Mouse (Mus musculus) megakaryocyte-erythroid progenitor cell, adult 5-6 weeks (primary cell): Measurements from ENCODE around the gene Arhgap1. TPM values are rescaled to one million over a fixed set of nuclear protein-coding genes. Genes with fewer than 3 reads are reported as not detected.
A peak's percentile ranks its signal among the peaks of the same experiment; 100 is the strongest.

Experiments
- ATAC-seq: replicated peaks from 2 replicates; pipeline ENCODE4 v1.8.0; 2016; ENCODE audit warnings: mild to moderate bottlenecking, inconsistent platforms; ENCODE audit not compliant: severe bottlenecking, poor library complexity, low FRiP score, low TSS enrichment
- total RNA-seq, 2 experiments: library from RNA; stranded (forward) in 1 of 2; stranded (reverse) in 1 of 2; fragments of 200-1000, 215-1000 nt in 1 of 2; fragments of >200 nt in 1 of 2; fragmentation: Nextera tagmentation in 1 of 2; gene quantifications; 2 replicates each; pipeline ENCODE4 v1.2.3; 2014 to 2017

The Arhgap1 gene
- total RNA-seq, 2 experiments from 2014 or later, result 38.7 to 48.6 TPM

DNA sequence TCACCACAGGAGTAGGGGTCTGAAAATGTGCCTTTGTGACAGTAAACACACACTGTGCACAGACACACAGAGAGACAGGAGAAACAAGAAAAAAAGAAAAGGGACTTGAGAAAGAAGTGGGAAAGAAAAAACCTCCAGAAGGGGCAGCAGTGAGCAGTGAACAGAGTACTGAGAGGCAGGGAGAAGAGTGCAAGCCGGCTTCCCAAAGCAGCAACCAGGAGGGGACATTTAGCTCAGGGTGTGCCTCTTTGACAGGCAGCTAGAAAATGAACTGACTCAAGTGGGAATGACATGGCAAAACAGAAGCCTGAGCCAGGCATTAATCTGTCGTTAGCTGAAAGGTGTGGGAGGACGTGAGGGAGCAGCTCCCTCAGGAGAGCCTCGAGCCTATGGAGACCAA, 33.2 kb downstream of the Arhgap1 start:
- peak; percentile 79 for ATAC-seq

DNA sequence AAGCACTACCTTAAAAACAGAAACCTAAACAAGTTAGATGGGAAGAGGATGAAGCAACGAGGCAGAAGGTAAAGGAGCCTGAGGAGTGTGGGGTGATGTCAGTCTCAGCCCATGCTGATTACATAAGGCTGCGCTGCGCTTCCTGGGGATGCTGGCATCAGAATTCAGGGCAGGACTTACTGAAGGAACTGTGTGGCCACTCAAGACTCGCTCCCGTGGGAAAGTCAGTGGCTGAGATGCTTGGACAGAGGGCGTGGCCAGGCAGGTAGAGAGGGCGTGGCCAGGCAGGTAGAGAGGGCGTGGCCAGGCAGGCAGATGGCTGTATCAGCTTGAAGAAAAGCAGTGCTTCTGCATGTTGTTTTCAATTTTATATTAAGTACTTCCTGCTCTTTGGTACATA, 34.3 kb downstream of the Arhgap1 start:
- ATAC-seq, result no peak

DNA sequence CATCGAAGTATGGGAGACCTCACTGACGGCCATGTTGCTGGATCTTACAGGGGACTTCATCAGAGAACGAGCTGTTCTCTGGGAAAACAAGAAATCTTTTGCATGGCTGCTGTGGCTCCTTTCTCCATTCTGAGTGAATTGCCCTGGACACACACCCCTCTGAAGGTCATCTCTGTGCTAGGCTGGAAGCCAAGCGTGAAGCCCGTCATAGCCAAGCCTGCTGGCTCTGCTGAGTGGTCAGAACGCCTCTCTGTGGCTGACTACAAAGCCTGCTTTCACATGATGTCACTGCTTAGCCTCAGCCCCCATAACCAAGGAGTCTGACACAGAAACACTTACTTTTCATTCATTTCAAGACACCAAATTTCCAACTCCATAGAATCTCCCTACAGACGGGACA, 39.8 kb downstream of the Arhgap1 start:
- ATAC-seq, result no peak

DNA sequence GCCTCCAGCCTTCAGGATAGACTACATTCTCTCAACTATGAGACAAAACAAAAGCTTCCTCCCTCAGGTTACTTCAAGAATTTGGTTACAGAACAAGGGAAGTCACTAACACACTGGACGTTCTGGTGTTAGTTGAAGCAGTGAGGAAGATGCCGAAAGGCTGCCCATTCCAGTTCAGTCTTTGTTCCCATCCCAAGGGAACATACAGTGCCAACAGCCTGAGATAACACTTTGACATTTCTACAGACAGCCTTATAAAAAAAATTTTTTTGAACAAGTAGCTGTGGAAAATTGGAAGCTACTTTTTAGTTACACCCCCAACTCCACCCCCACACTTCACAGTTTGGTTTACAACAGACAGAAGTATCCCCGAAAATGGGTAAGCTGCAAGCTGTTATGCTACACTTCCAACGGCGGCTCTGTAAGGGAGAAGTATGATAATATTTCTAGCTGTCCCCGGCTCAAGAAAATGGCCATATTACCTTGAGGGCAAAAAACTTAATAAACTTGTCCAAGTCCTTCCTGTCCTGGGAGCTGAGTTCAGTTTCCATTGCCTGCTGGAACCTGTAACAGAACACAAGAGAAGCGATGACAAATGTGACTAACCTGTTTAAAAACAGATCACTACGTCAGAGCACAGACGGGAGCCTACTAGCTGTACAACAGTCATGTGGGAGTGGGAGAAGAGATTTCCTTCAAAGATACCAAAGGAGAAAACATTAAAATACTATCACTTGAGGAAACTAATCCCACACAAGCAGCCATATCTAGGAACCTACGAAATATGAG, 46.0 kb downstream of the Arhgap1 start:
- no peak for ATAC-seq

DNA sequence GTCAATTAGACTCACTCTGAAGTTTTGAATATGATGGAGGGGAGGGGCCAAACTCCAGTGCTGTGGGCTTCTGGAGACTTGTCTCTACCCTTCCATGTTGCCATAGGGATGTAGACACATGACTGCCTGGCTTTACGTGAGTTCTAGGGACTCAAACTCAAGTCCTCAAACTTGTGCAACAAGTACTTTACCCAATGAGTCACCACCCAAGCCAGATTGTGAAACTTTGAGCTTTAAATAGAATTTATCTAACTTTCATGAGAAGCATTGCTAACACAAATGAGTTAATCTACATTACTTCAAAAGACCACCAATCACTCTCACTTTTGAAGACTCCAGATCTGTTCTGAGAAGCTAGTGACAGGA, 46.5 kb downstream of the Arhgap1 start:
- no peak for ATAC-seq

DNA sequence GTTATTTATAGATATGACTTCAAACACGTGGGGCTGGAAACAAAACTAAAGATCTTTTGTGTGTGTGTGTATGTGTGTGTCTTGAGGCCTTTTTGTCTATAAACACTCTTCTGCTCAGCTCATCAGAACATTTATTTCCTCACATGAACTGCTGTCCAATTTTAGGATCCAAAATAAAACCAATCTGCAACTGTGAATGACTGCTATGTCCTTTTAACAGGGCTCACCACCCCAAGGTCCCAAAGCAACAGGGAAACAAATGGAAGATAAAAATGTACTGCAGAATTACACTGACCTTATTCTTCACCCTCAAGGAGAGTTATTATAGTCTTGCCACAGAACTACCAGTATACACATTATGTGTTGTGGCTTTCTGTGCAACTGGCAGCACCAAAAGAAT, 49.6 kb downstream of the Arhgap1 start:
- no peak for ATAC-seq

DNA sequence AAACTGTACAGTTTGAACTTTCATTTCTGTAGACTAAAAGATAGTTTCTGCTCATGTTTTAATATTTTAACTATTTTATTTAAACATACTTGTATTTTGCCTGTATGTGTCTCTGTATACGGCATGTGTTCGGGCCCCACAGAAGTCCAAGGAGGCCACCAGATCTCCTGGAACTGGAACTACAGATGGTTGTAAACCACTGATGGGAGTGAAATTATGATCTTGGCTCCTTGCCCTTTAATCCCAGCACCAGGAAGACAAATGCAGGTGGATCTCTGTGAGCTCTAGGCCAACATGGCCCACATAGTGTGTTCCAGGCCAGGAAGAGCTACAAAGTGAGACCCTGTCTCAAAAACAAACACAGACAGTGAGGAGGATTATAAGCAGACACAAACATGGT, 51.7 kb downstream of the Arhgap1 start:
- ATAC-seq, result no peak

DNA sequence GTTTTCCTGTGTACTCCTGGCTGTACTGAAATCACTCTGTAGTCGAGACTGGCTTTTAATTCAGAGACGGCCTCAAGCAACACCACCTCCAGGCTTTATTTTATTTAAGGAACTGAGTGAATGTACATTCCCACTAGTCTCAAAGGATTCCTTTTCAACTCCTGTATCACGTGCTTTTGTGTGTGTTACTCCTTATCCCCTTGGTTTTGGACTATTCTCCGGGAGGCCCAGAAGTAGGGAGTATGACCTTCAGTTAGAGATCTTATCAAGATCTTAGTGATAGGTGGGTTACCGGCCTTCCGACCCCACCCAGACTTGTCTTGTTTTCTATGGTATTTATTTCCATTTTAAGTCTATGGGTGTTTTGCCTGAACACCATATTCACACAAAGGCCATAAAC, 56.1 kb downstream of the Arhgap1 start:
- ATAC-seq, result no peak

DNA sequence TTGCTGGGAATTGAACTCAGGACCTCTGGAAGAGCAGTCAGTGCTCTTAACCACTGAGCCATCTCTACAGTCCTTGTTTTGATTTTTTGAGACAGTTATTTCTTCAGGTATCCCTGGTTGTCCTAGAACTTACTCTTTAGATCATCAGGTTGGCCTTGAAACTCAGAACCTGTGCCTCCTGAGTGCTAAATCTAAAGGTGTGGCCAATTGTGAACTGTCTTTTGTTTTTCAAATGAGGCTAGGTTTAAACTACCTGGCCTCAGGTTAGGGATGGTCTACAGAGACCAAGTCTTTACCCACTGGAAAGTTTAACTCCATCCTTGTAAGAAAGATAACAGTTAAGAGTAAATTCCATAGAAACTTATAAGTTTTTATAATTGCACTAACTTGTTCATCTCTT, 56.8 kb downstream of the Arhgap1 start:
- no peak for ATAC-seq

DNA sequence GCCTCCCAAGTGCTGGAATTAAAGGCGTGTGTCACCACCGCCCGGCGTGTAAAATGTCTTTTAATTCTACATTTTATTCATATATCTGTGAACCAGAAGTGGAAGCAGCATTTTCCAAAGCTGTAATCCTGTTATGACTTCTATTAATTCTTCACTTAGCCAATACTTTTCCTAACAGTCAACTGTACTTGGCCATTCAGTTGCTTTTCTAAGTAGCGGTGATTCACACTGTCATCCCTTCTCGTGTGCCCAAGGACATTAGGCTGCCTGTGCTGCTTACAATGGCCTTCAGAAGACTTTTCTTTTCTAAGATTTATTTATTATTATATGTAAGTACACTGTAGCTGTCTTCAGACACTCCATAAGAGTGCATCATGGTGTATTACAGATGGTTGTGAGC, 58.7 kb downstream of the Arhgap1 start:
- no peak for ATAC-seq

DNA sequence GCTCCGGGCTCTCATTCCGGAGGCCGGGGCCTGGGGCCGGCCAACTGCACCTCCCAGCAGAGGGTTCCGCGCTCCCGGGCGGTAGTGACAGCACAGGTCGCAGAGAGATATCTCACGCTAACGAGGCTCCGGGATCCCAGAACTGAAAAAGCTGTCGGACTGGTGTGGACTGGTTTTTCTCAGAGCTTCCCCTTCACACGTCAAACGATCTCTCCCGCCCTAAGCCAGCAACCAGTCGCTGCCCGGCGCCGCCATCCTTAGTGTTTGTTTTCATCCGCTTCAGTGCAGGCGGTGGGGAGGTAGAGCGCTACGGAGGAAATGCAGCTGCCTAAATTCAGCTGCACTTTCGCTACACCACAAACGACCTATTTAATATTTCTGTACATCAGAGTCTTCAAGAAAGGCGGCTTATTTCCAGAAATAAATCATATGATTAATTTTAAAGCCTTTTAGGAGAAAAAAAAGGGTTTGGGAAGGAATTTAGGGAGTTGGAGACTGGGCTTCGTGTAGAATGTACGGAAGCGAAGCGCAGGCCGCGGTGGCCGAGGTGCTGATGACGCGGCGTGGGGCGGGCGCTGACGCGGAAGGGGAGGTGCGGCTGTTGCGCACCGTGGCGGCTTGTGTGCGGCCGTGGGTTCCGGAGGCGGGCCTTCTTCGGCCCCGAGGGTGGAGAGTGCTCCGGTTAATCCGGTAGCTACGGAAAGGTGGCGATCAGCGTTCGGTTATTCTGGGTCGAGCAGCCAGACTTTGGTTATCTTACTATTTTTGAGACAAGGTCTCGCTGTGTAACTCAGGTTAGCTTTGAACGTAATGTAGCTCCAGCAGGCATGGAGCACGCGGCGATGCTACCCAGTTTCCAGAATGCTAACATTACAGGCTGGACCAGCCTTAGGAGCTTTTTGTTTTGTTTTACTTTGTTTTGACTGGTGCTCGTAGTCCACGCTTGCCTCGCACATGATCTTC, 60.9 kb downstream of the Arhgap1 start, which contains the start of the genes Atg13 and Harbi1:
TSS of gene Atg13 (minus strand) at position 305 of the 963 bp plus-strand sequence.
TSS of gene Harbi1 (plus strand) at position 581 of the 963 bp plus-strand sequence.
- ATAC-seq, result peak; percentile 98

DNA sequence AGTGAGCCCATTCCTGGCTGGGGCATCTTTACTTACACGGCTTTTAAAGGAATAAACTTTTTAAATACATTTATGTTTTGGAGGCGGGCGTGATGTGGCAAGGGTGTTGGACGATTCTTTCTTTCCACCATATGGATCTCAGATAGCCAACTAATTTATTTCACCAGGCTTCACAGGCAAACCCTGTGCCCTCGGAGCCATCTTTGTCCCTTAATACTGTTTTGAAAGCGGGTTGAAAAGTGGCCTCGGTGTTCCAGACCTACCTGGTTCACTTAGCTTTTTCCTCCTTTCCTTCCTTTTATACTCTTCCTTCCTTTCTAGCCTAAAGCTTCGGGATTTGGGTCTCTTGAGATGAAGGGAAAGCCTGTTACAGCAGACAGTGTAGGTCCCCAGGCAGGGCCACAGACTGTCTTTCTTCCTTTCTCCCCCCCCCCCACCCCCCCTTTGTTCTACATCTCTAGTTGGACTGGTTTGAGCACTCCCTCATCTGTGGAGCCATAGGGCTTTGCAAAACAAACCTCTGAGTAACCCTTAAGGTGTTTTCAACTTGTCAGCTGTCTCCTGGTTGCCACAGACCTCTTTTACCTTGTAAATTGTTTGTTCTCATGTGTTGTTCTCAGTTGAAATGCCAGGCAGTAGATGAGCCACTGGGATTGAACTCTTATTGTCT, 61.7 kb downstream of the Arhgap1 start:
- ATAC-seq, result no peak

DNA sequence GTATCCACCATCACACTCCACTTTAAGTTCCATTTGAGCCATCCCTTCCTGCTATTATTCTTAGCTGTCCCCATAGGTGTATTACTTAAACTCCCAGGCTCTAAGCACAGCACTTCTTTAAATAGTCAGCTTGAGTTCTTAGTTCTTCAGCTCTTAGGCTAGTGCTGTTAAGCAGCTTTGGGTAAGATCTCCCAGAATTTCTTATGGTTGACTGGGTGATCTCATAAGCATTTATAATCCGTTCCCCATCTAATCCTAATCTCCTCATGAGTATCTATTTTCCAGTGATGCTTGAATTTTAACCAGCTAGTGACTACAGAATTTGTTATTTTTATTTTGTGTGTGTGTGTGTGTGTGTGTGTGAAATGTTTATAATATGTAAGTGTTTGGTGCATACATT, 65.3 kb downstream of the Arhgap1 start:
- ATAC-seq, result no peak

DNA sequence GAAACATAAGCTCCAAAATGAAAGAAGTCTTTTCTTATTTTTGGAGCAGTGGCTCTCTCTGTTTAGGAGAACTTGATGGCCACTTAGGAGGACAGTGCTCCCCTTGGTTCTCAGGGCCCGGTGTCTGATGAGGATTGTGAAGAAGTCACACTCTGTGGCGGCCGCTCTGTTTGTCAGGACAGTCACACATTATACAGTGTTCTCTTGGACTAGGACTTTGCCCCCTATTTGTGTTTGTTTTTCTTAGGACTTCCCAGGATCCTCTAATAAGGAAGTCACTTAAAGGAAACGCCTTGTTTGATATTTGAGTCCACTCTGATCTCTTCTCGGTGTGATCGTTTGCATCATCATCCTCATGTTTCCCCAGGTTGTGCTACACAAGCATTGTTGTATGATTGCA, 68.6 kb downstream of the Arhgap1 start:
- ATAC-seq, result no peak

Other genes with a start within 250 kb of the Arhgap1 start
- 11.1 and 12.1 TPM in 2 replicates for gene 1110051M20Rik, start 205.2 kb upstream of the Arhgap1 start, total RNA-seq (2014; fragmentation: Nextera tagmentation)
- 3.1 and 9.3 TPM in 2 replicates for gene 1110051M20Rik, start 205.2 kb upstream of the Arhgap1 start, total RNA-seq (2017)
- gene Lrp4, start 192.3 kb upstream of the Arhgap1 start, total RNA-seq (2014; fragmentation: Nextera tagmentation), result not detected in 2 replicates
- 0.23 TPM in 1 of 2 replicates, not detected in the other for gene Lrp4, start 192.3 kb upstream of the Arhgap1 start, total RNA-seq (2017)
- 84.4 and 87.2 TPM in 2 replicates for gene Ckap5, start 123.1 kb upstream of the Arhgap1 start, total RNA-seq (2014; fragmentation: Nextera tagmentation)
- 78.2 and 82.4 TPM in 2 replicates for gene Ckap5, start 123.1 kb upstream of the Arhgap1 start, total RNA-seq (2017)
- gene F2, start 13.4 kb upstream of the Arhgap1 start, total RNA-seq (2014; fragmentation: Nextera tagmentation), result 0.52 and 0.83 TPM in 2 replicates
- gene F2, start 13.4 kb upstream of the Arhgap1 start, total RNA-seq (2017), result 0.61 TPM in 1 of 2 replicates, not detected in the other
- 17.5 and 18.0 TPM in 2 replicates for gene Zfp408, start 69 bp upstream of the Arhgap1 start, total RNA-seq (2014; fragmentation: Nextera tagmentation)
- 4.9 and 6.7 TPM in 2 replicates for gene Zfp408, start 69 bp upstream of the Arhgap1 start, total RNA-seq (2017)
- 16.3 and 22.0 TPM in 2 replicates for gene Atg13, start 60.7 kb downstream of the Arhgap1 start, total RNA-seq (2014; fragmentation: Nextera tagmentation)
- gene Atg13, start 60.7 kb downstream of the Arhgap1 start, total RNA-seq (2017), result 7.7 and 10.1 TPM in 2 replicates
- 6.6 and 8.4 TPM in 2 replicates for gene Harbi1, start 61.0 kb downstream of the Arhgap1 start, total RNA-seq (2014; fragmentation: Nextera tagmentation)
- 10.6 and 15.9 TPM in 2 replicates for gene Harbi1, start 61.0 kb downstream of the Arhgap1 start, total RNA-seq (2017)
- gene Ambra1, start 80.3 kb downstream of the Arhgap1 start, total RNA-seq (2014; fragmentation: Nextera tagmentation), result 28.0 and 40.5 TPM in 2 replicates
- 33.1 and 35.6 TPM in 2 replicates for gene Ambra1, start 80.3 kb downstream of the Arhgap1 start, total RNA-seq (2017)